Mouse (Mus musculus) embryo, embryonic 11 days (tissue): ENCODE measurements at regions not wholly inside any gene's neighbourhood (a gene's known extent, or its start where the extent isn't known, plus 50 kb on each side); places are given as distances from the start of the nearest gene placed in this dataset.
"Not testable (repeated sequence)": the region's sequence is repeated elsewhere in the genome, so short reads cannot be mapped to it uniquely, and the experiment has no call there.

Experiments
- DNase-seq: peaks from one replicate; pipeline ENCODE4 v3.0.0-alpha.2; 2015

DNA sequence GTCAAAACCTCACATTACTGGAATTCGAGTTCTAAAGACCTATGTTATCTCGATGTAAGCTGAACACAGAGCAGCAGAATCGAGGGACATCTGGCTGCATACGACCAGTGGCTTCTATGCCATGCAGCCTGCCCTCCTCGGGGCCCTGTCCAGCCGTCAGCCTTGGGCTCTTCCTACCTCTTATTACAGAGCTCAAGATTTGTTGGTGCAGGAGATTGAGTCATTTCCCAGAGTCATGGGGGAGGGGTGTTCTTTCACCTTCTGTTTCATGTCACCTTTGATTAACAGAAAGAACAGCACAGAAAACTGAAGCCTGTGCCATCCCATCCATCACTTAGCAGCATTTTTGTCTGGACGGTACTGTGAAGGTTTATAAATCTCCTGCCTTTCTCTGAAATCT is 52.1 kb downstream of the Sst start:
- DNase-seq, result peak; percentile 26

DNA sequence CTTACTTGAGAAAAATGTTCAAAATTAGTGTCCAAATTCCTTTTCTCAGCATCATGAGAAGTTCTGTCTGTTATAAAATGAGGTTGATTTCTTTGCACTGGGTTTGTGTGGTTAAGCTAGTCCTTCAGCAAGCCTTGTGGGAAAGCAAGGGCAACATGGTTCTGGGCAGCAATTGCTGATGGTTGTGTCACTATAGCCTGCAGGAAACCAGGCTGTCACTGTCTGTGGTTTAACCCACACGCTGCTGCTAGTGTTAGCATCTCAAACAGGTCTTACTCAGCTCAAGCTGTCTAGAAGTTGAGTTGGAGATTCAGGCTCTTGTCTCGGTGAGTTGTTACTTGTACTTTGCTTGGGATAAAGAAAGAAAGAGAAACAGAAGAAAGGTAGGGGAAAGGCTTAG is 52.6 kb downstream of the Sst start:
- no peak for DNase-seq

DNA sequence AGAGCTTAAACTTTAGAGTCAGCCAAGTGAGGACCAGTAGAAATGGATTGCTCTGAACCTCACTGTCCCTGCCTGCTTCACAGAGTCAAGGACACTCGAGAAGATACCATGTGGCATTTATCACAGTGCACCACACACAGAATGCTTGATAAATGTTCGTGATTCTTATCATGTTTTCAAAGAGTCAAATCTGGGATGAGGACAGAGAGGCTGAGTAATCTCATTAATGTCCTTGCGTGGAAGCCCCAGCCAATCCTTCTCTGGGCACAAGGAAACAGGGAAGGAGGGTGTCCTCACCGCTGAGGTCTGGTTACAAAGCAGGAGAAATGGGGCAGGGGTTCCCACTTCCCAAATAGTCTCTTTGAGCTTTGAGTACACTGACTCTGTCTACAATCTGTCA is 55.8 kb downstream of the Sst start:
- no peak for DNase-seq

DNA sequence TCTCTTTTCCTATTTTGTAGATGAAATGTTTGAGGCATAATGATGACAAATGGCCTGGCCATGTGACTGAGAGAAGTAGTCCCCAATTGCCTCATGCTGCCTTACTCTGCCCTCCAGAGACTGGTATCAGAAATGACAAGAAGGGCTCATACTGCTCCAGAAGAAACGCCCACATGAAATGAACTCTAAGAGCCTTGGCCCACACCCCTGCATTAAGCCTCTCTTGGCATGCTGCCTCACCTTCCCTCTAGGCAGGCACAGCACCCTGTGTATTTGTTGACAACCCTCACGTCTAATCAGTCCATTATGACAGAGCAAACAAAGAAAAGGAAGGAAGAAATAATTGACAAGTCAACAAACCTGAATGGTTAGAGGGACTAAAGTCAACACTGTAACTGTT is 57.2 kb downstream of the Sst start:
- no peak for DNase-seq

DNA sequence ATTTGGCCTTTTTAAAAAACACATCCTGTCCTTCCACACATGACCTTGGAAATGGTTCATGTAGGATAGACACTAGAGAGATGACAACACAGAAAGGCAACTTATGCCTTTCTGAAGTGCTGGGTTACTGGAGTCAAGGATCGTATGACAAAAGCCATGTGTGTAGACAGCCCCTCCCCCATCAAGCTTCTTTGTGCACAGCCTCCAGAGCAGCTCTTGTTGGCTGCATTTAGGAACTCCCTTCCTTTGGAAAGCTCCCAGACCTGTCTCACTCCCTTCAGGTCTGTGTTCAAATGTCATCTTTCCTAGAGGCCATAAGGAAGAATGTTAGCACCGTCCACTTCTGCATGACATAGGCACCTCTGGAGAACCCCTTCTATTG is 57.7 kb downstream of the Sst start:
- DNase-seq, result peak; percentile 32

DNA sequence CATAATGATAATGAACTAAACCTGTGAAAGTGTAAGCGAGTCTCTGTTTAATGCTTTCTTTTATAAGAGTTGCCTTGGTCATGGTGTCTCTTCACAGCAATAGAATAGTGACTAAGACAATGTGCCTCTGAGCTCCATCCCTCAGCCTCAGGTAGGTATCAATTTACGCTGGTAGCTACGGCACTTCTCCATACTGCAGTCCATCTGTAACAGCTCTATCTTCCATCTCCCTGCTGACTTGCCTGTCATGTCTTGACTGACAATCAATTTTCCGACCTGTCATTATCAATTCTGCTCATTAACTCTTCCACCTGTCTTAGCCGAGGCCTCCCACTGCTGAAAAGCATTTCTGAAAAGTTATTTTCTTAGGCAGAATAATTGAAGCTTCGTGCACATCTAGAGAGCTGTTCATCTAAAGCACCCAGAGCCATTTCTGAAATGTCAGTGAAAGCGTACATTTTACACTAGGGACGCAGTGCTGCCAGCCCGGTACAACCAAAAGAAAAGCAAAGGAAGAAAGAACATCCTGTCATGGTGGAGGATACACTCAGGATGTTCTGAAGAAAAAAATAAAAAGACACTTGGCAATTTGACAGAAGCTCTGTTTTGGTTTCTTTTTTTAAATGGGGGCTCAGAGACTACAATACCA is 58.2 kb downstream of the Sst start:
- no peak for DNase-seq

DNA sequence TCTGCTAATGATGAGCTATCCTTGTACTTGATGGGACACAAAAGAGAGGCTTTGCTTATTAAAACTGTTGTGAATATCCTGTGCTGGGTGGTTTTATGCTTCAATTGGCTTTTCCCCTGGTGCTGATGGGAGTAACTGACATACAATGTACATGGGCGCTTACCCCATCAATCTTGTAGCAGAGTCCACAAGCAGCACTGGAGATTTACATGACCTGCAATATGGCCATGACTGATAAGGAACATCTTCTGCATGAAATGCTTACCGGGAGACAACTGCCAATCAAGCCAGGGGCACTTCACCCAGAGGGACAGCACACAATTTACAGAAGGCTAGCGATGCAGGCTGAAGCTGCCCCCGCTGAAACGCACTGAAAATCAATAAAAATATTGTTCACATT is 65.1 kb downstream of the Sst start:
- no peak for DNase-seq

DNA sequence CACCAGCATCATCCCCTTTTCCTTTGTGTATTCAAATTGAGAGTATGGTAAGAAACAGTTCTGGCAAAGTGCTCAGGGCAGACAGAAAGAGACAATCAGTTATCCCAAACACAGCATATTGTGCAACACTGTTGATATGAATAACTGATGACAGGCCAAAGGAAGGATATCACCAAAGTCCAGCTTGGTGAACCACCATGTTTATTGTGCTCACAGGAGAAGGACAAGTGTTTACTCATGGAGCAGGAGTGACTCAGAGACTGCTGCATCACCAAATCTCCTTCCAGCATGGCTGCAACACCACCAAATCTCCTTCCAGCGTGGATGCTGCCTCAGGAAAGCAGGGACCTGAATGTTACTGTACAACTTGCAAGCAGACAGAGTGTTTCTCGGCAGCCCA is 105.5 kb downstream of the Sst start:
- no peak for DNase-seq

DNA sequence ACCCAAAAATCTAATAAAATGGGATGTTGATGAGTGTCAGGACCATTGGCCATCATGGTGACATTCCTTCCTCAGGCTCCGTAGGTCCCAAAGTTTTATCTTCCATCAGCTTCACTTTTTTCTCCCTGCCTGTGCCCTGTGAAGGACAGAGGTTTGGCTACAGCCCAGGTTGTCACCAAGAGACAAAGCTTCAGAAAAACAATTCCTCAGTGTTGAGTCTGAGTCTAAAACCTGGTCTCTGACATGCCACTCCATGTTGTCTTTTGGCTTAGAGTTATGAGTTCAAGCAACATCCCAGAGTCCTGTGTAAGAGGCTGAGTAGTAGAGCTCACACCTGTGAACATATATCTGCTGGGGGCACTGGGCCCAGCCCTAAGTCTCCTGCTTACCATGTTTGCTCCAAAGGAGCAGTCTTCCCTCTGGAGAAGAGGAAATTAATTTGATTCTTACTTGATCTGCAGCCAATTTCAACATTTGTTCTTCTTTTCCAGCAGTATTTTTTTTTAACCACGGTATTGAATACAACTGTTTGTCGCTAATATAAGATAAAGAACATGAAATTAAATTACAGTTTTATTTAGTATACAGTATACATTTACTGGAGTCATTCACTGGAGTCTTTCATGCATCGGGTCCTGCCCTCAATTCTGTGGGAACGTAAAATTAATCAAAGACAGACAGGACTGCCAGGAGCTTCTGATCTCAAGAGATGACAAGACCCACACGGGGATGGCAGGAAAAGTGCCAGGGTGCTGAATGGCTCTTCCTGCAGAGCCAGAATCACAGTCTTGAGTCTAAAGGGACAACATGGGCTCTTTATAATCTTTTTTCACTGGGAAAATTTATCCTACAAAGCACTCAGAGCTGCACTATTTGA is 106.5 kb downstream of the Sst start:
- DNase-seq, result no peak

DNA sequence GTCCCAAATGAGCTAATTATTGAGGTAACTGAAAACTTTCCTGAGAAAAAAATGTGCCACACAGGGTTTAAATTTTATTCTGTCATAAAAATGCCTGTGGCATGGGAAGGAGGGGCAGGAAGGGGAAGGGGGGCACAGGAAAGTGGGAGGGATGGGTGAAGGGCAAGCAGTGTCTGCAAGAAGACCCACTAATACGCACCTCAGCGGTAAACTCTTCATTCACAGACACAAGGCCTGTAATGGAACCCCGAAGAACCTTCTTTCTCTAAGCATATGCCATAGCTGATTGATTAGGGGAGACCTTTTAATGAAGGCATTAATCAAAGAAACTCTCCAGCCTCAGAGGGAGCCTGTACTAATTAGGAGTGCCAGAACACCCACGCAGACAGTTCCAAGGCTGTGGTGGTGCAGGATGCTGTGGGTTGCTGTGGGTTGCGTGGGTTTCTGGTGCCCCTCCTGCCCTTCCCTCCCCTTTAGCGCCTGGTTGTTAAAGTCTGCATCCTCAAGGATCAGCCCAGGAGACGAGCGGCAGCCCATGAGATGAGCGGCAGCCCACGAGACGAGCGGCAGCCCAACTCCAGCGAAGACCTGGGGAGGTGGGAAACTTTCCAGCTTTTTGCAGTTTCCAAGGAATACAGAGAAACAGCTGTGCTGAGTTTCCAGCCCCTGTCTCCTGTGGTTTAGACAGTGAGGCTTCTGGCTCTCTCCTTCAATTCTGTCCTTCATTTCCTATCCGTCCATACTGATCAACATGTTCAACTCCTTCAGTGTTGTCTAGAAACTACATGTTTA is 110.1 kb downstream of the Sst start:
- no peak for DNase-seq

DNA sequence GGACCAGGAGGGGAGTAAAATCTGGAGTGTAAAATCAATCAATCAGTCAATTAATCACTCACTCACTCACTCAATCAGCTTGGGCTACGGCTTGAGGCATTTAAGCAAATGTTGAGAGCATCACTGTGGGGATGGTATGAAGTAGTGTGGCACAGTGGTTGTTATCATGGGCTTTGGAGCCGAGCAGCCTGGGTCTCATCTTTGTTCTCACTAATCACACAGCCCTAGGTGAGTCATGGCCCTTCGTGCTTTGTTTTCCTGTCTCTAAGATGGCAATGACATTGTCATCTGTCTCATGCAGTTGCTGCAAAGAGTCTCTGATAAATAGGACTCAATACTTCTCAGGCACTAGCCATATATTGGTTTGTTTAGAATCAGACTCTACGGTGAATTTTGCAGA is 112.9 kb downstream of the Sst start:
- DNase-seq, result no peak

DNA sequence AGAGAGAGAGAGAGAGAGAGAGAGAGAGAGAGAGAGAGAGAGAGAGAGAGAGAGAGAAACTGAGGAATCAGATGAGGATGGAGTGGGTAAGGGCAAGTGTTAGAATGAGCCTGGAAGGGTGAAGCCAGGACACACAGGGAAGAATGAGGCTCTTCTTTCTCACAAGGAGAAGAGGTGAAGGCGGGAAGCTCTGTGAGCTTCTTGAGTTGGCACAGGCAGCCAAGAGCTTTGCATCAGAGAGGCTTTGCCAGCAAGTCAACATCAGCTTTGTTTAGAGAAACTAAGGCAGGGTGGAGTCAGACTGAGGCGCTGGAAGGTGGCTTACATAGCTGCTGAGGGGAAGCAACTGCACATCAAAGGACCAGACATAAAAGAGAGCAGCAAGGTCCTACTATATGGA is 113.7 kb downstream of the Sst start:
- DNase-seq, result no peak

DNA sequence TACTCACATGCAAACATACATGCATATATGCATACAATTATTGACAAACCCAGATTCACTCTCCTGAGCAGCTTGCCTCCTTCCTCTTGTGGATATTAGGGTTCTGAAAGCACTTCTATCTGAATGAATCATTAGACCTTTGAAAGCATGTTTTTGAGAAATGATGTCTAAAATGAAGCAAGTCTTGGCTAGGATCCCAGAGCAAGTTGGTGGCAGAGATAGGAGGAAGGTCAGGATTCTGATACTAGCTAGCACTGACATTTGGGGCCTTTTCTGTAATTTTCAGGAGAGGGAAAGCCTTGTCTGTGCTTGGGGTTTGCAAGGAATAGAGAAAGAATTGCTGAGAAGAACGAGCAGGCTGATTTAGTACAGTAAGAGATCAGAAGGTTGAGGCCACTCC is 114.3 kb downstream of the Sst start:
- no peak for DNase-seq

DNA sequence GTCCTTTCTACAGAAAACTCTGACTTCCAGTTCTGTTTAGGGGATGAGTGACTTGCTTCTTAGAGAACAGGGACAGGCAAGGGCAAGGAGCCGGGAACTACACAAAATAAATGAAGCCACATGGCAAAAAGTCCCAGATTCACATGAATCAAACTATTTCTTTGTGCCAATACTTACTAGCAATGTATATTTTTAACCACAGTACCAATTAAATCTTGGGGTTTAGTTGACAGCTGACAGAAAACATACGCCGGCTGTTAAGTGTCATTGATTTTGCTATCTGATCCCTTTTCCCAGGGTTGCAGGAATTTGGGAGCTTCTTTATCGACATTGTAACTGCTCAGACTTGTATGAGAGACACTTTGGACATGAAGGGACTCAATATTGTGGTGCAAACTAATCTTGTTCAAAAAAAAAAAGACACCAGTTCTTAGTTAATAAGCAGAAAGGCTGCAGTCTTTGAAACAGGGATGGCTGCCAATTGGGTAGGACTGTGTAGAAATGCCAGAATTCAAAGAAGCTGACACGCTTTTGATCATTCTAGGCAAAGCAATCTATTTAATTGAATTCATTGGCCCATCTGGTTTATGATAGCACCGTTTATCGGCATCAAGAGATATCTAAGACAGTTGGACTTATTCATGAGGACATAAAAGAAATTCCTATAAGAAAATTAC is 132.5 kb downstream of the Sst start:
- no peak for DNase-seq

DNA sequence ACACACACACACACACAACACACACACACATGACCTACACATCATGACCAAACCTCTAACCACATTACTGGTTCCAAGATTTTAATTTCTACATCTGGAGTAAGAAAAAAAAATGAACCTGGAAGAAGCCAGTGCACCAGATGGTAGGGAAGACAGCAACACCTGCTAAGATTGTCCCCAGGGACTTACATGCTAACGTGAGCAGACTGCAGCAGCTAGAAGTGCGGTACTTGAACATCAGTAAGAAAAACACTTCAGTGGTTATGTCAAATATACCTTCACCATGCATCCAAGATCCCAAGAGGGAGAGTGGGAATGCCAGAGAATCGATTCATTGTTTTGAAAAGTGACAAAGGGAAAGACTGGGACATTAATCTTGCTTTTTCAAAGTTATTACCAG is 153.7 kb downstream of the Sst start:
- no peak for DNase-seq

DNA sequence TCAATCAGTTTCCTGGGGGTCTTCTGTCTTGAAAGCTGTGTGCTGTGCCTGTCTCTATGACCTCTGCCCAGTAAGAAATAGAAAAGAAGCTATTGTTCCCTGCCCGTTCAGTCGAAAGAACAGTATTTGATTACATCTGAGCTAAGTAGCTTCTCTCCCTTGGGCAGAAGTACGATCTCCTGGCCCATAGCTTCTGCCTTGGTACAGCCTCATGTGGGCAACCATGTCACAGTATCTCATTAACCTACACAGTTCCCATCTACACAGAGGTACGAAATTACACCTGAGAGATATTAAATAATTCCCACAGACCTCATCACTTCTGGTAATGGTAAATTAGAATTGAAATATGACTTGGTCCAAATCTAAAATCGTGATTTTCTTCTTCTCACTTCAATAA is 155.0 kb downstream of the Sst start:
- no peak for DNase-seq

DNA sequence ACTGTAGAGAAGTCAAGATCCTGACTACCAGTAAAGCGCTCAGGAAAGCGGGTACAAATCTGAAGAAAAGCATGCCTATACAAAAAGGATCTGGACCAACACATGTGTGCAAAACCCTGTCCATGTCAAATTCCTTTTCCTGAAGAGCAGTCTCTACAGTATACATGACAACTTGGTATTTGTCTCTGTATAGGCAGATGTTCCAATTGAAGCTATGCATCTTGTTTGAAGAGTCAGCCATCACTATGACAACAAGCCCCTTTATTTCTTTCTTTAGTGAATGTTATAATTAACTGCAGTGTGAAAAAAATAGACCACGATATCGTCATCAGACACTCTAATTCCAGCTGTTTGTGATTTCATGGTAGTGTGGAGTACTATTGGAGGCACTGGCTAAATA is 164.2 kb downstream of the Sst start:
- DNase-seq, result no peak

DNA sequence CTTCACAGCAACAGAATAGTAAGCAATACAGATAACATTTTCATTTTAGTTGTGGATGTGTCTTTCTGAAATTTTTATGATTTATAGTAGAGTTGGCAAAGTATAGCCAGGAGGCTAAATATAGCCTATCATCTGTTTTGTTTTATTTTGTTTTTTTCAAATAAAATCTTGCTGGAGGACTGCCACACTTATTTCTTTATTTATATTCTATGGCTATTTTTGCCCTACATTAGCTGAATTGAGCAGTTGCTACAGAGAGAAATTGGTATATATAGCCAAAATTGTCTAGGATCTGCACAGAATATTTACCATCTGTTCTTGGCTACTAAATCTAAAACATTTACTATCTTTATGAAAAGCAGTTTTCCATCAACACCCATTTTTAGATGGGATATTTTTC is 169.0 kb downstream of the Sst start:
- no peak for DNase-seq

DNA sequence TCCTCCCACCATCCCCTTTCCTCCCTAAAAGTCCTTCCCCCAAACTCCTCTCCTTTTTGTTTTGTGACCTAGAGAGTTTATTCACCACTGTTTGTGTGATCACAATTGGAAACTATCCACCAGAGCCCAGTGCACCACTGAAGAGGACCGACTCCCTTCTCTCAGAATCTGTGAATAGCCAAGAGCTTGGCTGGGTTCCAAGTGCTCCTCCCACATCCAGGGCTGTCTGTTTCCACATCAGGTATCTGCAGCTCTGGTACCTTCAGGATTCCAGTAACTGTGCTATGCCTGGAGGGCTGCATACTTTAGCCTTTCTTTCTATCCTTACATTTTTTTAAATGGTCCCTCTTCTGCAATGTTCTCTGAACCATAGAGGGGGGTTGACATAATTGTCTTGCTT is 180.5 kb upstream of the Masp1 start:
- no peak for DNase-seq

DNA sequence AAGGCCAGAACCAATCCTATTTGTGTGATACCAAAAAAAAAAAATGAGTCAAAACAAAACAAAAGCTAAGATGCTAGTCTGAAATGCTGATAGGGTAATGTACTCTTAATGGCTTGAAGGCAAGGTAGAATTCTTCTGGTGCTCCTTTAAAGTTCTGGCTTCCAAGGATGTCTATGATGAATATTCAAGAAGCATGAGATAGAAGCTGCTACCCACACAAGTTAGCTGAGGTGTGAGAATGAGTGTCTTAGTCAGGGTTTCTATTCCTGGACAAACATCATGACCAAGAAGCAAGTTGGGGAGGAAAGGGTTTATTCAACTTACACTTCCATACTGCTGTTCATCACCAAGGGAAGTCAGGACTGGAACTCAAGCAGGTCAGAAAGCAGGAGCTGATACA is 173.6 kb upstream of the Masp1 start:
- DNase-seq, result not testable (repeated sequence)

DNA sequence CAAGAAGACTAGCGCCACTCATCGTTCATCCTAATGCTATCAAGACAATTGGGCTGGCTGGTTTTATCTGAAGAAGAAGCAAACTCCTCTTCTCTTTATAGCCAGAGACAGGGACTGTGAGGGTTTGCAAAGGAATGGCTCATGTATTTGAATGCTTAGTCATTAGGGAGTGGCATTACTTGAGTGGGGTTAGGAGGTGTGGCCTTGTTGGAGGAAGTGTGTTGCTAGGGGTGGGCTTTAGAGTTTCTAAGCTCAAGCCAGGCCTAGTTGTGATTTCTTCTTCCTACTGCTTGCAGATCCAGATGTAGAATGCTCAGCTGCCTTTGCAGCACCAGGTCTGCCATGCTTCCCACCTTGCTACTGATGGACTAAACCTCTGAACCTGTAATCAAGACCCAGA is 169.4 kb upstream of the Masp1 start:
- no peak for DNase-seq

DNA sequence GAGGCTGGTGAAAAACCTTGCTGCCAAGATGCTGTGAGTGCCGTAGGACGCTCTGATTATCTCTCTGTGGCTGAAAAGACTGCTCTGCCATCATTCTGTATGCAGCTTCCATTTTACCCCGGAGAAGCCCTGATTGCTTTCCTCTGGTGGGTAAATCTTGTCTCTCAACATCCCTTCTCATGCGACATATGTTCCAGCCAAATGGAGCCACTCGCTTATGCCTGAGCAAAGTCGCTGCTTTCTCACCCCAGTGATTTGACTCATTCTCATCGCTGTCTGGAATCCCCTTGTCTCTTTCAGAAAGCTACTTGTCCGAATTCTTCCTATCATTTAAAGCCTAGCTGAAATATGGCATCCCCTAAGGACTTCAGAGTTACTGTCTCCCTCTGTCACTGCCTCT is 166.2 kb upstream of the Masp1 start:
- no peak for DNase-seq

DNA sequence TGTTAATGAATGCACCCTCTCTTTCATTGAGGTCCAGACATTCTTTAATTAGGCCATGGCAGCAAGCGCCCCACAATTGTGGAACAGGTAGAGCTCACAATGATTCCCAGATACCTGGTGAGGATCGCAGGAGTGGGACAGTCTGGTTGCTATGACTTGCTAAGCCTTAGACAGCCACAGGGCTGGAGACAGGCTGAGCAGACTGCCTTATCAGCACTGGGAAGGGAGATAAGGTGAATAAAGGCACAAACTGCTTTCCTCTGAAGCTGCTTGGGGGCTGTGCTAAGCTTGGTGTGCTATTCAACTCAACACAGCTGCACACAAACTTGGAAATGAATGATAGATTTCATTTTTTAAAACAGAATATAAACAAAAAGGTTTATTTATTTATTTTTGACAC is 159.8 kb upstream of the Masp1 start:
- no peak for DNase-seq
